Mouse (Mus musculus): ENCODE results near the gene Gm44511.

DNA sequence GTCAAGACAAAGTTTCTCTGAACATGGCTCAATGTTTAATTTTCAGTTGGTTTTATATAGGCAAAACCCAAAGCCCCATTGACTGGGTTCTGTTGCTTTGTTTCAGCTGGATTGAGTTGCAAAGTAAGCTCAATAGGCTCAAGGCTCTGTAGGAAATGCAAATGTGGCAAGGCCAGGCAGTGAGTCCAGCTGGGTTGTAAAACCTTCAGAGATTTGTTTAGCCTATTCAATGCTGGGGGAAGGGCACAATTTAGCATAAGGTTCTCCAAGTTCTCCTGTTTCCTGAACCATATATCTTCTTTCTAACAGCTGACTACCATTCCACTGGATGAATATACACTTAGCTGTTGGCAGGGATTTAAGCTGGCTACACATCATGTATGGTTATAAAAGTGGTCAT is 91.2 kb downstream of the Gm44511 start:
- TF ChIP-seq POLR2A (IDR thresholded peaks at IDR 0.05; ENCODE audit: control insufficient read depth in 1 of 2, insufficient read depth in 1 of 2, low read depth in 1 of 2, low read length in 2 of 2, poor library complexity in 1 of 2) = no peak
- TF ChIP-seq GATA1 (IDR thresholded peaks at IDR 0.05; ENCODE audit: low read depth, low read length) = no peak
- no peak for TF ChIP-seq ZNF384 (IDR thresholded peaks at IDR 0.05; ENCODE audit: low read depth, low read length)
- no peak for TF ChIP-seq HCFC1 (IDR thresholded peaks at IDR 0.05; ENCODE audit: low read depth, low read length)
- no peak for TF ChIP-seq CTCF (IDR thresholded peaks at IDR 0.05 in 2 of 3, conservative IDR thresholded peaks at IDR 0.05 in 1 of 3; ENCODE audit: control insufficient read depth in 1 of 3, insufficient read depth in 1 of 3, low read depth in 2 of 3, low read length in 3 of 3, poor library complexity in 1 of 3, severe bottlenecking in 1 of 3)
- TF ChIP-seq E2F4 (IDR thresholded peaks at IDR 0.05; ENCODE audit: borderline replicate concordance, low read depth, low read length) = no peak
- no peak for TF ChIP-seq ELF1 (IDR thresholded peaks at IDR 0.05; ENCODE audit: low read depth, low read length)
- no peak for TF ChIP-seq USF1 (IDR thresholded peaks at IDR 0.05; ENCODE audit: low read depth, low read length)
- TF ChIP-seq USF2 (IDR thresholded peaks at IDR 0.05; ENCODE audit: borderline replicate concordance in 1 of 2, insufficient read depth in 1 of 2, low read depth in 1 of 2, low read length in 2 of 2) = no peak
- TF ChIP-seq ZKSCAN1 (IDR thresholded peaks at IDR 0.05; ENCODE audit: low read depth, low read length) = no peak
- no peak for TF ChIP-seq NRF1 (IDR thresholded peaks at IDR 0.05; ENCODE audit: insufficient read depth, low read depth, low read length, poor library complexity, severe bottlenecking)
- TF ChIP-seq POLR2AphosphoS2 (IDR thresholded peaks at IDR 0.05; ENCODE audit: low read length) = no peak
- no peak for TF ChIP-seq MYC (IDR thresholded peaks at IDR 0.05; ENCODE audit: low read depth, low read length)
- no peak for TF ChIP-seq EP300 (IDR thresholded peaks at IDR 0.05; ENCODE audit: low read depth in 1 of 2, low read length in 2 of 2)
